10 mouse cellular contexts compared by ENCODE assay signal in the genomic region with DNA sequence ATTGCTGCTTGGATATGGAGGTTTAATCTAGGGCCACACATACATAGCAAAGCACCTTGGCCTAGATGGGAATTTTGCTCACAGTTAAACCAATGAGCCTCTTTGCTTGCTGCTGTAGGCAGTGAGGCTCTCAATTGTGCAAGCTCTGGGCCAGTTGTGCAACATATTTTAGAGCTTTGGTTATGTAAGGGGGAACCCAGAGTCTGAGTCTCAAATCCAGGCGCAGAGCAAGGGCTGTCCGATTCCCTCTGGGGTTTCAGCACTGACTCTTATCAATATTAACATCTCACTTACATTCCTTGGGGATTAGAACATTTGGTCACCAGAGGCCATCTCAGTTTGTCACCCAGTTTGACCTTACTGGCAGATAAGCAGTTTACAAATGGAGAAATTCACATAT. TPM values are rescaled to one million over a fixed set of nuclear protein-coding genes. Genes with fewer than 3 reads are reported as not detected.
DNase-seq lines count a peak whose midpoint lies in the region; ATAC-seq and TF ChIP-seq lines count a peak whose summit lies in the region.
"Had no signal": no experiment of that assay in that cellular context is flagged by ENCODE, and none has a peak within 500 bp of the region (broad histone marks: within the 10 kb centered on the region; RNA-seq: fewer than 3 reads in every experiment).

No protein-coding gene starts in this region.

- no peaks in the 10 kb centered on the region for H3K9me3 ChIP-seq in lung, postnatal 0 days (ENCODE audit: low read length)
- H3K9me3 ChIP-seq in forebrain, embryonic 12.5 days = peaks cover 9% of the 10 kb centered on the region; the same call in 1 of the 2 replicates
- H3K9me3 ChIP-seq in midbrain, postnatal 0 days (ENCODE audit: low read length) = no peaks in the 10 kb centered on the region
- H3K9me3 ChIP-seq: heart, embryonic 13.5 days had no signal

- H3K4me3 ChIP-seq in lung, postnatal 0 days (ENCODE audit: low read depth, low read length) = no peak overlapping the region
- H3K4me3 ChIP-seq in forebrain, embryonic 12.5 days (replicated peaks) = no peak overlapping the region
- H3K4me3 ChIP-seq in midbrain, postnatal 0 days (ENCODE audit: low read depth, low read length) = no peak overlapping the region
- H3K4me3 ChIP-seq: heart, embryonic 13.5 days; midbrain, embryonic 12.5 days had no signal

- H3K4me1 ChIP-seq in lung, postnatal 0 days (ENCODE audit: insufficient read depth, low read depth, low read length) = peaks cover 25% of the 10 kb centered on the region; the same call in 1 of the 2 replicates
- peaks cover 8% of the 10 kb centered on the region; the same call in 1 of the 2 replicates for H3K4me1 ChIP-seq in forebrain, embryonic 12.5 days
- no peaks in the 10 kb centered on the region for H3K4me1 ChIP-seq in midbrain, postnatal 0 days (ENCODE audit: insufficient read depth, low read length)

- peak overlapping the region; percentile 69; the same call in 1 of the 2 replicates for H3K27ac ChIP-seq in lung, postnatal 0 days (ENCODE audit: low read length)
- no peak overlapping the region for H3K27ac ChIP-seq in forebrain, embryonic 12.5 days
- no peak overlapping the region for H3K27ac ChIP-seq in midbrain, postnatal 0 days (ENCODE audit: low read depth, low read length)
- H3K27ac ChIP-seq: heart, embryonic 13.5 days; midbrain, embryonic 12.5 days had no signal

- H3K4me2 ChIP-seq in lung, postnatal 0 days (replicated peaks; ENCODE audit: low read depth, low read length) = no peak overlapping the region
- H3K4me2 ChIP-seq in forebrain, embryonic 12.5 days = no peak overlapping the region
- H3K4me2 ChIP-seq in midbrain, postnatal 0 days (ENCODE audit: low read depth, low read length, poor library complexity, severe bottlenecking) = no peak overlapping the region
- H3K4me2 ChIP-seq: heart, embryonic 13.5 days; midbrain, embryonic 12.5 days had no signal

- TF ChIP-seq CTCF in lung, postnatal 0 days (IDR thresholded peaks at IDR 0.05) = no peak
- no peak for TF ChIP-seq CTCF in midbrain, postnatal 0 days (IDR thresholded peaks at IDR 0.05)

- no peak overlapping the region for H3K9ac ChIP-seq in lung, postnatal 0 days (replicated peaks; ENCODE audit: low read depth)
- no peak overlapping the region for H3K9ac ChIP-seq in forebrain, embryonic 12.5 days
- H3K9ac ChIP-seq in midbrain, postnatal 0 days (replicated peaks; ENCODE audit: low read length, poor library complexity, severe bottlenecking) = no peak overlapping the region
- H3K9ac ChIP-seq: heart, embryonic 13.5 days; midbrain, embryonic 12.5 days had no signal

- H3K27me3 ChIP-seq in lung, postnatal 0 days (replicated peaks; ENCODE audit: insufficient read depth, low read length) = no peaks in the 10 kb centered on the region
- no peaks in the 10 kb centered on the region for H3K27me3 ChIP-seq in forebrain, embryonic 12.5 days
- no peaks in the 10 kb centered on the region for H3K27me3 ChIP-seq in midbrain, postnatal 0 days (ENCODE audit: insufficient read depth, low read length)
- H3K27me3 ChIP-seq: heart, embryonic 13.5 days; midbrain, embryonic 12.5 days had no signal

- WGBS in lung, postnatal 0 days = 30% methylated on average over 2 of the region's 2 CpGs
- WGBS in forebrain, embryonic 12.5 days = 88% methylated on average over 2 of the region's 2 CpGs
- WGBS in midbrain, postnatal 0 days = 76% methylated on average over 2 of the region's 2 CpGs

- no peak; the same call in 1 of the 2 replicates for TF ChIP-seq EP300 in lung, postnatal 0 days (IDR thresholded peaks at IDR 0.05)

- DNase-seq in 416B (ENCODE audit: low read depth) (peak; percentile 64), NIH3T3 (ENCODE audit: low read depth) (peak; percentile 73)
- peak; percentile 29 to 43 for DNase-seq in heart, postnatal 36 days
- peak; percentile 89 for DNase-seq in lung, postnatal 0 days (ENCODE audit: low spot score)
- DNase-seq in midbrain, postnatal 0 days (ENCODE audit: low spot score) = no peak
- DNase-seq: spleen, adult 18-20 months had no signal

- intact Hi-C loops in heart, postnatal 36 days (cut with DNase I) = no loop called here

- H3K36me3 ChIP-seq in lung, postnatal 0 days (ENCODE audit: insufficient read depth, low read length) = no peaks in the 10 kb centered on the region
- H3K36me3 ChIP-seq in forebrain, embryonic 12.5 days (replicated peaks) = peaks cover 8% of the 10 kb centered on the region
- no peaks in the 10 kb centered on the region for H3K36me3 ChIP-seq in midbrain, postnatal 0 days (ENCODE audit: insufficient read depth, low read length)

- ATAC-seq in lung, postnatal 0 days = peak; percentile 74
- ATAC-seq in erythroid progenitor cell, adult 5-6 weeks (replicated peaks; ENCODE audit: low FRiP score, poor library complexity, severe bottlenecking) = no peak
- ATAC-seq in forebrain, embryonic 12.5 days (ENCODE audit: low FRiP score) = no peak
- ATAC-seq in midbrain, postnatal 0 days (ENCODE audit: low FRiP score) = no peak

RNA-seq across cellular contexts. Expression of a gene that starts 13.3 kb away (rescaled TPM):
- 10 to 100 TPM; 33.7 to 34.0 TPM for total RNA-seq in heart, postnatal 36 days (2021)
- polyA plus RNA-seq in lung, postnatal 0 days (2015; fragmentation: Nextera tagmentation; extraction: Ambion mirVana) = 38.0 and 46.0 TPM in 2 replicates
- 6.1 and 7.1 TPM in 2 replicates for total RNA-seq in erythroid progenitor cell, adult 5-6 weeks (2015; ENCODE audit: low replicate concordance)
- 4.7 and 7.6 TPM in 2 replicates for total RNA-seq in erythroid progenitor cell, adult 5-6 weeks (2017; ENCODE audit: low replicate concordance)
- 60.8 and 63.9 TPM in 2 replicates for polyA plus RNA-seq in forebrain, embryonic 12.5 days (2016; fragmentation: Nextera tagmentation; extraction: Ambion mirVana)
- total RNA-seq in midbrain, postnatal 0 days (2014; rRNA removed) = 54.0 and 57.5 TPM in 2 replicates
- polyA plus RNA-seq in midbrain, postnatal 0 days (2015; fragmentation: Nextera tagmentation; extraction: Ambion mirVana) = 33.2 TPM in 2 replicates
